8 mouse cellular contexts compared by ENCODE assay signal in genomic region chr11:106272644-106273310, GRCm38 (mm10). TPM values are rescaled to one million over a fixed set of nuclear protein-coding genes. Genes with fewer than 3 reads are reported as not detected.
DNase-seq lines count a peak whose midpoint lies in the region; ATAC-seq lines count a peak whose summit lies in the region.

Gene Smarcd2, minus strand, starts transcription at chr11:106272972.

- intact Hi-C loops in heart, postnatal 14 days (cut with DNase I): loop anchor here (5.0 kb wide), 1 partner anchor 55 kb away; the partner anchor contains the start of genes Ccdc47 and Ddx42

- under 1% methylated on average over 72 of the region's 72 CpGs for WGBS in forebrain, embryonic 14.5 days
- WGBS in neural tube, embryonic 15.5 days: under 1% methylated on average over 72 of the region's 72 CpGs

- no peaks in the 10 kb centered on the region for H3K27me3 ChIP-seq in forebrain, embryonic 14.5 days (replicated peaks; ENCODE audit: control insufficient read depth, insufficient read depth, low read length)
- H3K27me3 ChIP-seq in neural tube, embryonic 15.5 days (replicated peaks): 0 out of 2 replicates have a peak, but pooled peaks cover 2% of the 10 kb centered on the region

- H3K36me3 ChIP-seq in forebrain, embryonic 14.5 days (ENCODE audit: control insufficient read depth, insufficient read depth, low read length): no peaks in the 10 kb centered on the region
- H3K36me3 ChIP-seq in neural tube, embryonic 15.5 days: no peaks in the 10 kb centered on the region

- H3K9ac ChIP-seq in forebrain, embryonic 14.5 days (ENCODE audit: low read length): peak within 1 kb of the TSS; percentile 95
- peak within 1 kb of the TSS; percentile 85 for H3K9ac ChIP-seq in neural tube, embryonic 15.5 days (replicated peaks)

- peak within 1 kb of the TSS; percentile 88 for H3K27ac ChIP-seq in forebrain, embryonic 14.5 days (ENCODE audit: low read depth, low read length)
- peak within 1 kb of the TSS; percentile 90 for H3K27ac ChIP-seq in neural tube, embryonic 15.5 days (replicated peaks)

- H3K4me3 ChIP-seq in forebrain, embryonic 14.5 days (ENCODE audit: low read depth, low read length): peak within 1 kb of the TSS; percentile 96
- H3K4me3 ChIP-seq in neural tube, embryonic 15.5 days (replicated peaks): peak within 1 kb of the TSS; percentile 95

- peak; percentile 99 for DNase-seq in ES-CJ7 (ENCODE audit: low read depth, low spot score)
- DNase-seq in cerebellum, adult 11 months: peak; percentile 99
- peak; percentile 99 for DNase-seq in forebrain, embryonic 14.5 days (ENCODE audit: low spot score)
- peak; percentile 99 for DNase-seq in heart, postnatal 14 days
- DNase-seq in layer of hippocampus, adult 11-12 months (ENCODE audit: low spot score): peak; percentile 99
- peak; percentile 100 for DNase-seq in lung, adult 18-20 months
- DNase-seq in testis, postnatal 14 days (ENCODE audit: low spot score): peak; percentile 100

- peaks cover 32% of the 10 kb centered on the region for H3K4me1 ChIP-seq in forebrain, embryonic 14.5 days (ENCODE audit: control insufficient read depth, insufficient read depth, low read length)
- H3K4me1 ChIP-seq in neural tube, embryonic 15.5 days: peaks cover 51% of the 10 kb centered on the region

- H3K4me2 ChIP-seq in forebrain, embryonic 14.5 days (ENCODE audit: low read length): peak within 1 kb of the TSS; percentile 79
- peak within 1 kb of the TSS; percentile 77 for H3K4me2 ChIP-seq in neural tube, embryonic 15.5 days

- no peaks in the 10 kb centered on the region for H3K9me3 ChIP-seq in forebrain, embryonic 14.5 days (replicated peaks; ENCODE audit: control insufficient read depth, low read length)
- no peaks in the 10 kb centered on the region for H3K9me3 ChIP-seq in neural tube, embryonic 15.5 days (replicated peaks)

- ATAC-seq in forebrain, embryonic 14.5 days: peak; percentile 92
- peak; percentile 95 for ATAC-seq in neural tube, embryonic 15.5 days (ENCODE audit: low FRiP score)

RNA-seq across cellular contexts. Expression of gene Smarcd2, which starts in this region (rescaled TPM):
- 11.1 and 11.7 TPM in 2 replicates for polyA plus RNA-seq in forebrain, embryonic 14.5 days (2014; fragmentation: Nextera tagmentation; extraction: Ambion mirVana)
- 10 to 100 TPM; 28.7 to 30.8 TPM for total RNA-seq in heart, postnatal 14 days (2021)
- 14.2 and 29.1 TPM in 2 replicates for polyA plus RNA-seq in neural tube, embryonic 15.5 days (2015; fragmentation: Nextera tagmentation; extraction: Ambion mirVana)

Comparison
In these comparisons a context has a peak if more than half of its experiments do, and no peak if none do; other contexts are left out.
1. Peak in every context shown above with its lines: DNase-seq, ATAC-seq, H3K4me3 ChIP-seq and H3K27ac ChIP-seq.